Mouse (Mus musculus) embryonic stem cell, embryonic (primary cell): ENCODE data around the gene Slc12a3.

ENCODE experiments used
- CTCF ChIA-PET, 4 experiments: fragments of 300-600 bp in 2 of 4; fragments of 350-600 bp in 2 of 4; sonication (Branson Sonifier 250); formaldehyde crosslinking; loops; one replicate each; lab custom pipeline; 2022; ENCODE audit warnings: inconsistent platforms in 2 of 4; lab: Charles Lee
- POLR2A ChIA-PET, 4 experiments: fragments of 300-600 bp in 2 of 4; fragments of 350-600 bp in 2 of 4; sonication (Branson Sonifier 250); formaldehyde crosslinking; loops; one replicate each; lab custom pipeline; 2022; ENCODE audit warnings: antibody characterized with exemption in 4 of 4, inconsistent platforms in 1 of 4; lab: Charles Lee

Gene Slc12a3

DNA sequence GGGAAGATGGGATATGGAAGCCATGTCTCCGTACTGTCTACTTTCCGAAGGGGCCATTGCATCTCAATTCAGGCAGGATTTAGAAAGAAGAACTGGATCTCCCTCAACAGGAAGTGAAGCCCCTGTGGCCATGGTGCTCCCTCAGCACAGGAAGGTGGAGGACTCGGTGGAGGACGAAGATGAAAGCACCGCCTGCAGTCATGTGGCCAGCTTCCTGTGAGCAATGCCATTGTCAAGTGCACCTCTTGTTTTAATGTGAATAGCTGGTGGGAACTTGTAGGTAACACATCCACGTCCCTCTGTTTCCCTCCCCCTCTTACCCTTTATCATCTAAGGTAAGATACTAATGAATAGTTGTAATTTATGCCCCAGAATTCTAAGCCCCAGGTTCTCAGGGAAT is 69.6 kb downstream of the Slc12a3 start:
- POLR2A ChIA-PET = interaction anchor here in 3 of 4 experiments (0.6 to 1.6 kb wide), 6 partner anchors 11 to 216 kb away, joined by 3 to 7 read pairs (median 3); partner anchors contain the start of genes Fam192a (in 1 of the 3), Herpud1 (in 1 of the 3) and Rspry1 (in 1 of the 3)
- CTCF ChIA-PET = interaction anchor here (0.6 to 2.1 kb wide), 4 partner anchors 11 to 216 kb away, joined by 4 to 8 read pairs (median 6); no protein-coding TSS in a partner anchor

DNA sequence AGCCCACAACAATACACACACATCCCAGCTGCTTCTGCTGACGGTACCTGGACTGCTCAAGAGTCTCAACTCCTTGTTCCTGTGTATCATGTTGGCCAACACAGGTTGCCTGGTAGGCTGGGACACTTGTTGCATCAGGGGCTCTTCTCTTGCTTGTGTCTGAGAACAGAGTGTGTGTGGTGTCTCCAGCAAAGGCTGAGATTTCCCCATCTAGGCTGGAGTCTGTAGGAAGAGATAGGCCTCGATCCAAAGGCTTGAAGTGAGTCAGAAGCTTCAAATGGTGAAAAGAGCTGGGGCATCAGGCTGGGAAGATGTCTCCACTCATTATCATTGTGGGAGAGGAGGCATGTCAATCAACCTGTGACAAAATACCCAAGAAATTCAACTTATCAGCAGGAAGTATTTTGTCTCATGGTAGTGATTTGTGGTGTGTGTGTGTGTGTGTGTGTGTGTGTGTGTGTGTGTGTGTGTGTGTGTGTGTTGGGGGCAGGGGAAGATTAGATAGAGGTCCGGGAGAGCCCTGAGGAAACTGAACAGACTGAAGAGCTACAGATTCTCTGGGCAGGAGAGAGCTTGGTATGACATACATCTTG is 70.5 kb downstream of the Slc12a3 start:
- CTCF ChIA-PET = interaction anchor here in 3 of 4 experiments (0.6 to 3.4 kb wide), 5 partner anchors 56 to 193 kb away, joined by 3 to 13 read pairs (median 4); no protein-coding TSS in a partner anchor
- POLR2A ChIA-PET = interaction anchor here in 3 of 4 experiments (0.6 to 2.5 kb wide), 8 partner anchors 8 to 547 kb away, joined by 3 to 11 read pairs (median 4); no protein-coding TSS in a partner anchor

DNA sequence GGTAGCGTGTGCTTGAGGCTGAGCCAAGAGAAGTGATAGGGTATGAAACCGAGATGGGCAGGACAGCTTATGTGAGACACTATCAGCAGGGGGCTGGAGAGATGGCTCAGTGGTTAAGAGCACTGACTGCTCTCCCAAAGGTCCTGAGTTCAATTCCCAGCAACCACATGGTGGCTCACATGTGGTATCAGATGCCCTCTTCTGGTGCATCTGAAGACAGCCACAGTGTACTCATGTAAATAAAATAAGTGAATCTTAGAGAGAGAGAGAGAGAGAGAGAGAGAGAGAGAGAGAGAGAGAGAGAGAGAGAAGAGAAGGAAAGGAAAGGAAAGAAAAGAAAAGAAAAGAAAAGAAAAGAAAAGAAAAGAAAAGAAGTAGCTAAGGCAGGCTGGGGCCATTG is 71.0 kb downstream of the Slc12a3 start:
- ChIA-PET POLR2A (interaction anchor here in 3 of 4 experiments (0.6 to 2.5 kb wide), 9 partner anchors 8 to 367 kb away, joined by 3 to 11 read pairs (median 4); no protein-coding TSS in a partner anchor), CTCF (interaction anchor here (0.6 to 3.4 kb wide), 9 partner anchors 8 to 194 kb away, joined by 3 to 13 read pairs (median 3); no protein-coding TSS in a partner anchor)

DNA sequence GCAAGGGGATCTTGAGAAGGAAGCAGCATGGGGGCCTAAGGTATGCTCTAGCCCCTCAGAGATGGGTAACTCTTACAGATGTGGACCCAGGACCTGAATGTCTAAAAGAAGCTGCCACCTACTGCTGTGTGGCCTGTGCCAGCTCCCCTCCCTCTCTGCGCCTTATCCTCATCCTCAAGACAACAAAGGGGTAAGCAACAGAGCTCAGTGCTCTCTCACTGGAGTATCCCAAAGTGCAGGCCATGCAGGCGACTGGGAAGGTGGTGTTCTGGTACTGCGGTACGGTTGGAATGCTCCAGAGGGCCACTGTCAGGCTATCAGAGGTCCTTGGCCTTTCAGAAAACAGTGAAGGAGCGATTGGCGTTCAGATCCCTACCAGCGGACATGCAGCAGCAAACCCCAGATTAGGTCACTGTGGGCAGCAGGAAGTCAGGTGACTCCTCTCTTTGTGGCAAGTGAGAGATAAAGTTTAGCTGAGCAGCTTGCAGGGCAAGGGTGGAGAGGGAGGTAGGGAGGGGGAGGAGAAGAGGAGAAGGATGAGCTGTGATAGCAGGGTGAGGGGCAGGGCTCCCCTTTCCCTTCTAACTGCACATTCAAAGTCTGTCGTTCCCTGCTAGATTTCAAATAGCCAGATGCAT is 79.6 kb downstream of the Slc12a3 start:
- ChIA-PET CTCF (interaction anchor here in 1 of 4 experiments (0.9 to 1.3 kb wide), 2 partner anchors 66 to 294 kb away, joined by 3 to 4 read pairs; no protein-coding TSS in a partner anchor), POLR2A (interaction anchor here in 3 of 4 experiments (0.6 to 1.8 kb wide), 4 partner anchors 17 to 368 kb away, joined by 3 to 5 read pairs (median 4); no protein-coding TSS in a partner anchor)

DNA sequence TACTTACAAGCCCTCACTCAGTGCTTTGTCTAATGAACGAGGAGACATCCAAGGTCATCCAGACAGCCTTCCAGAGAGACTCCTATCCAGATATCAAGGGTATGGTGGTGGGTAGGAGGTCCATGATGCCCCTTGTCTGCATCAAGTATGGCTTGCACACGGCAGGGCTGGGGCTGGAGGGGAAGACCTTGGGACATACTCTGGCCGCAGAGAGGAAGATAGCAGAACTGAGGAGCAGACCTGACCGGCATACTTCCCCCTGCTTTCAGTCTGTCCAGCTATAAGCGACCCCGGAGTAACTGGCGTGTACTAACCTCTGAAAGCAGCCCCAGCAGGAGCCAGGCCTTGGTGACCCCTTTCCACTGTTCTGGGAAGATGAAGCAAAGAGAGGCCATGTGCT is 80.5 kb downstream of the Slc12a3 start:
- POLR2A ChIA-PET = interaction anchor here in 1 of 4 experiments (1.4 kb wide), 1 partner anchor 24 kb away, joined by 4 read pairs; the partner anchor contains the start of gene Herpud1
- CTCF ChIA-PET = interaction anchor here in 2 of 4 experiments (0.6 kb wide), 2 partner anchors 20 to 979 kb away, joined by 3 to 5 read pairs; no protein-coding TSS in a partner anchor

DNA sequence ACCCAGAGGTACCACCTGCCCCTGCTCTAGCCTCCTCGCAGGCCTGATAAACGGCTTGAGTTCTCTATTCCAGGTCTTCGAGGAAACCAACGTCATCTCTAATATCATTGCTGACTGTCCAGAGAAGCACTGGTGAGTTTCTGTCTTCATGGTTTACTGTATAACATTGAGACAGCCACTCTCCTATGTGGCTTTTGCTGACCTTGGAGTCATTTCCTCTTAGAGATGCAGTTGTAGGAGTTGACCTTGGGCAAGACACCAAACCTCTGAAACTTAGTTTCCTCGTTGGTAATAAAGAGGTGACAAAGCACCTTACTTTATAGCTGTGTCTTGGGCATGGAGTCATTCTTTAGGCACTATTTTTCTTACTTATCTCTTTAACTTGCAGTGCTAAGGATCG is 83.5 kb downstream of the Slc12a3 start:
- CTCF ChIA-PET = interaction anchor here in 1 of 4 experiments (0.7 kb wide), 1 partner anchor 81 kb away, joined by 3 read pairs; no protein-coding TSS in a partner anchor

DNA sequence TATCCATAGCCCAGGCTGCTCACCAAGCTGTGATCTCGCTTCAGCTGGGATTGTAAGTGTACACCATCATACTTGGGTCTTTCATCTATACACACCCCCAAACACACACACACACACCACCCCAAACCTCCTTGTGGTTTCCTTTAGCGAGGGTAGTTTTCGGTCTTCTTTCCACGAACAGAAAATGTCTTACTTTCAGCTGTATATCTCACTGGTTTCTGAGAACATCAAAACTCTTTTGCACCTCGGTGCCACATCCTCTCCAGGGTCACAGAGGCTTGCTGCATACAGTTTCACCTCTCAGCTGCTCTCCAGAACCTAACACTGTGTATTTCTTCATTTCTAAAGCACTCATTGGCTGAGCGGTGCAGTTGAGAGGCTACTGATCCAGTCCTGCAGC is 84.5 kb downstream of the Slc12a3 start:
- CTCF ChIA-PET = interaction anchor here in 2 of 4 experiments (0.7 to 1.6 kb wide), 2 partner anchors 73 to 1641 kb away, joined by 3 to 4 read pairs; no protein-coding TSS in a partner anchor
- POLR2A ChIA-PET = interaction anchor here in 1 of 4 experiments (0.6 kb wide), 1 partner anchor 26 kb away, joined by 3 read pairs; no protein-coding TSS in a partner anchor

More for the DNA sequence above, 83.5 kb downstream of the Slc12a3 start:
- POLR2A ChIA-PET = no interaction called here

DNA sequence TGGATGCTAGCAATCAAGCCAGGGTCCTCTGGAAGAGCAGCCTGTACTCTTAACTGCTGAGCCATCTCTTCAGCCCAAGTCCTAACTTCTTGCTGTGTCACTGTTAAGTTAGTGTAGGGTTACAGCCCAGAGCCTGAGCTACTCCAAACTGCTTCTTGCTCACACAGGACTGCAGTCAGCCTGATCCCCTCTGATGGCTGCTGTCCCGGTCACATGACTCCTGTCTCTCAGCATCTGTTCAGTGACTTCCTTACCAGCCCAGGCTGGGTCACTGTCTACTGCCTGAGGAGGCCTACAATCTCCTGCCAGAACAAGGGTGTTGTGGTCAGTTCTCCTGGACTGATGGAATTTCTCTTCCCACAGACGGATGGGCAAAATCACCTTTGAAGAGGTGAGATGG is 86.2 kb downstream of the Slc12a3 start:
- ChIA-PET POLR2A (interaction anchor here in 1 of 4 experiments (1.3 kb wide), 1 partner anchor 9 kb away, joined by 3 read pairs; no protein-coding TSS in a partner anchor), CTCF (interaction anchor here in 1 of 4 experiments (0.6 to 1.6 kb wide), 2 partner anchors 71 to 523 kb away, joined by 3 to 4 read pairs; no protein-coding TSS in a partner anchor)
